Mouse (Mus musculus): ENCODE results near the gene Eif2s3x. TPM values are rescaled to one million over a fixed set of nuclear protein-coding genes. Genes with fewer than 3 reads are reported as not detected.

Eif2s3x gene
- 100 to 1,000 TPM; 116 to 181 TPM for total RNA-seq (2021)
- long read RNA-seq, experiment 1, transcript Eif2s3x-201 (12 exons, 3,647 nt), result major isoform, 18 of 48 reads
- long read RNA-seq, experiment 1, partial matches to known transcripts, result 27 of 48 reads
- long read RNA-seq, experiment 1, other reads (novel, unspliced or antisense), result 3 of 48 reads
- long read RNA-seq, experiment 2, transcript Eif2s3x-201 (12 exons, 3,647 nt), result major isoform, 27 of 39 reads
- long read RNA-seq, experiment 2, partial matches to known transcripts, result 3 of 39 reads
- long read RNA-seq, experiment 2, other reads (novel, unspliced or antisense), result 9 of 39 reads

DNA sequence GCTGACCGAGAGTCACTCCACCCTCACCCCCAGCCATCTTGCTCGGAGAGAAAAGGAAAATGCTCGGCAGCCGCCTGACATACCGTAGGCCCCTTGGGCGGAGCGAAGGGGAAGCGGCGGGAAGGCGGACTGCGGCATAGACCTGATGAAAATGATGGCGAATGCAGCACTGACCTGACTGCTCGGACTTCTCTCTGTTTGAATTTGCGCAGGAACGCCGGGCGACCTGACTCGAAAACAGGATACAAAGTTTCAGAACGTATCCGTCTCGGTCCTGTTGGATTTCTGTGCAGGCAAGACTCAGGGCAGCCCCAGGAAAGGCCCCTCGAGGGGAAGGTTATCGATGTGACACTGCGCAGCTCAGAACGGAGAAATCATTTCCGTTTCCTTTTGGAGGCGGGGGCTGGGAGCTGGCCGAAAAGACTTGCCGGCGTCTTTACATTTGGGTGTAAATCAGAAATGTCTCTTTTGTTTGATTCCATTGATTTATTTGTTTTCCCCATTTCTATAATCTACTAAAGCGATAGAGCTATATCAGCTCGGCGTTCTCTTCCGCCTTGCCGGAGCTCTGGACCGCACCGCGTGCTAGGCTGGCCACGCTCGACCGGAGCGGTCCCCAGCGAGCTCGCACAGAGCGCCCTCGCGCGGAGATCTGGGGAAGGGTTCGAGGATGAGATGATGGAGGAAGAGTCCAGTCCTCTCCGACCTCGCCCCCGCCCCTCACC lies at the start of gene Eif2s3x:
Gene Eif2s3x, minus strand, starts transcription at position 266 of the 725 bp plus-strand sequence.
- peak; percentile 85 for DNase-seq

GRCm38 (mm10) chrX:94235601-94236000 lies 22.9 kb upstream of the Eif2s3x start:
- no peak for DNase-seq

DNA sequence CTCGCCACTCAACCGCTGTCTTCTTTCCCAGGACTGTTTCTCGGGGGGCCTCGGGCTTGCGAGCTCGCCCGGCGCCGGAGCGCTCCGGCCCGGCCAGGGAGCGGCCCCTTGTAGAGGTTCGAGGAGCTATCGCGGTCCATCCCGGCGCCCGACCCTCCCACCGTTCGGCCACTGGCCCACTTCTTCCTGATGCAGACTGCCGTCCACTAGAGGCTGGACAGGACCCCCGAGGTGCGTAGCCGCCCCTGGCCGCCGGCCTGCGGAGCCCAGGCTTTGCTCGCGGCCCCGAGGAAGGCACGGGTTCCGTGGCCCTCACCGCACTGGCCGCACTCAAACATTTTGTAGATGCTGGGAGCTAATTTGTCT lies 22.5 kb upstream of the Eif2s3x start:
- peak; percentile 32 for DNase-seq

- peak; percentile 88 for DNase-seq
Observed at GRCm38 (mm10) chrX:94234532-94235189, 22.0 kb upstream of the Eif2s3x start, which contains the start of gene Klhl15. Gene Klhl15, plus strand, starts transcription at chrX:94234599.

GRCm38 (mm10) chrX:94233936-94234531 lies 21.4 kb upstream of the Eif2s3x start:
- no peak for DNase-seq

GRCm38 (mm10) chrX:94233432-94233831 lies 20.8 kb upstream of the Eif2s3x start:
- DNase-seq, result peak; percentile 4

- DNase-seq, result no peak
Observed at GRCm38 (mm10) chrX:94213384-94213783, 722 bp upstream of the Eif2s3x start.

- DNase-seq, result no peak
Observed at GRCm38 (mm10) chrX:94212264-94212596, 432 bp downstream of the Eif2s3x start.

- peak; percentile 5 for DNase-seq
Observed at GRCm38 (mm10) chrX:94197789-94198188, 14.9 kb downstream of the Eif2s3x start.

DNA sequence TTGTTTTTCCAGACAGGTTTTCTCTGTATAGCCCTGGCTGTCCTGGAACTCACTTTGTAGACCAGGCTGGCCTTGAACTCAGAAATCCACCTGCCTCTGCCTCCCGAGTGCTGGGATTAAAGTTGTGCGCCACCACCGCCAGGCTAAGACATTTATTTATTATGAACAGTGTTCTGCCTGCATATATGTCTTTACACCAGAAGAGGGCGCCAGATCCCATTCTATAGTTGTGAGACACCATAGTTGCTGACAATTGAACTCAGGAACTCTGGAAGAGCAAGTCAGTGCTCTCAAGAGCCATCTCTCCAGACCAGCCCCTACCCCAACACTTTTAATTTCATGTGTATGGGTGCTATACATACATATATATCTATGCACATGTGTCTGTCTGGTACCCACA lies 18.8 kb downstream of the Eif2s3x start:
- DNase-seq, result peak; percentile 9

GRCm38 (mm10) chrX:94185156-94185555 lies 27.5 kb downstream of the Eif2s3x start:
- no peak for DNase-seq

GRCm38 (mm10) chrX:94183814-94184213 lies 28.8 kb downstream of the Eif2s3x start:
- no peak for DNase-seq

DNA sequence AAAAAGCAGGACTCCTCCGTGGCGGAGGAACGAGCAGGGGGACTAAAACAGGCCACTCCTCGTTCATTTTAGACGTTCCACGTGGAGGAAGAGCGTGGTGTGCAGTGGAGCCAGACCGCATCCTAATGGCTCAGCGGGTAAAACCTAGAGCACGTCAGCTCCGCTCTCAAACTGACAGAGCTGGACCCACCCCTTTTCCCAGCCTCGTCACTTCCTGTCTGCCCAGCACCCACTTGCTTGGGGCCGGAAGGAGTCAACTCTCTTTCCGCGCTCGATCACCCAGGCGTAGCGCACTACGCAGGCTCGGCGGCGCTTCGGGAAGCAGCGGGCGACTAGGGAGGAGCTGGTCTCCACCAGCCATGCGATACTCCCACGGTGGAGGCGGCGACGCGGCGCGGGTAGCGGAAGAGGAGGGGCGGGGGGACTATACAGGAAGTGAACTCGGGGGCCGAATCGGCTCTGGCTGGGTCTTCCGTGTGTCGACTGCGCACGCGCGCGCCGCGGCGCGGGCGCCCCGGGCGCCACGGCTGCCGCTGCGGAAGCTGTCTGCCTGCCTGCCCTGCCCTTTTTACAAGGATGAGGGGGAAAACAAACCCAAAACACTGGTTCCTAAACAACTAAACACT lies 34.8 kb downstream of the Eif2s3x start:
- peak; percentile 88 for DNase-seq

DNA sequence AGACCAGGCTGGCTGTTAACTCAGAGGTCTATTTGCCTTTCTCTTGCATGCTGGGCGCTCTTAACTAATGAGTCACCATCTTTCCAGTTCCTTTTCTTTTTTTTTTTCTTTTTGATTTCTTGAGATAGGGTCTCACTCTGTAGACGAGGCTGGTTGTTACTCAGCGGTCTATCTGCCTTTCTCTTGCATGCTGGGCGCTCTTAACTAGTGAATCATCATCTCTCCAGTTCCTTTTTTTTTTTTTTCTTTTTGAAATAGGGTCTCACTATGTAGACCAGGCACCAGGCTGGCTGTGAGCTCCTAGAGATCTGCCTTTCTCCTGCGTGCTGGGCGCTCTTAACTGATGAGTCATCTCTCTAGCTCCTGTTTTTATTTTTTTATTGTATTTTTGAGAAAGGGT lies 43.3 kb downstream of the Eif2s3x start:
- DNase-seq, result no peak

DNA sequence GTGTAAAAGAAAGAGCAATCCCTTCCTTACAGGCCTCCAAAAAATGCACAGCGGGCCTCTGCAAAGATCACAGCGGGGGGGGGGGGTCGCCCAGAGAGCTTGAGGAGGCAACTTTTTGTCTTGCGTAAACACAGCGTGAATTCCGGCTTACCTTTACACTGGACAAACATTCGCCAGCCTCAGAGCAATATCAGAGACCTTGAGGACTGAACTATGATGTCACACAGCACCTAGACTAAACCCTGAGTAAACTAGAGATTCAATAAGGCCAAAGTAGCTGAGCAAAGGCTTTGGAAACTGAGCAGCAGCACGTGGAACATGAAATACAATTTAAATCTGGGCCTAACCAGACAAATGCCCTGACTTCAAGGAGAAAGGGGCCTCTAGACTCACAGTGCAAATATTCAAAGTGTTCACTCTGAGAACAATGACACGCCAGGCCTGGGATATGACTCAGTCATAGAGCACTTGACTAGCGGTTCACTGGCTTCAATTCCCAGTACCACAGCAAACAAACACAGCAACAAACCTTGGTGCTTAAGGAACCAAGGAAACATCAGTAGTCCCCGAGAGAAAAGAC lies 60.3 kb downstream of the Eif2s3x start:
- peak; percentile 4 for DNase-seq

- DNase-seq, result no peak
Observed at GRCm38 (mm10) chrX:94150471-94150870, 62.2 kb downstream of the Eif2s3x start.

DNA sequence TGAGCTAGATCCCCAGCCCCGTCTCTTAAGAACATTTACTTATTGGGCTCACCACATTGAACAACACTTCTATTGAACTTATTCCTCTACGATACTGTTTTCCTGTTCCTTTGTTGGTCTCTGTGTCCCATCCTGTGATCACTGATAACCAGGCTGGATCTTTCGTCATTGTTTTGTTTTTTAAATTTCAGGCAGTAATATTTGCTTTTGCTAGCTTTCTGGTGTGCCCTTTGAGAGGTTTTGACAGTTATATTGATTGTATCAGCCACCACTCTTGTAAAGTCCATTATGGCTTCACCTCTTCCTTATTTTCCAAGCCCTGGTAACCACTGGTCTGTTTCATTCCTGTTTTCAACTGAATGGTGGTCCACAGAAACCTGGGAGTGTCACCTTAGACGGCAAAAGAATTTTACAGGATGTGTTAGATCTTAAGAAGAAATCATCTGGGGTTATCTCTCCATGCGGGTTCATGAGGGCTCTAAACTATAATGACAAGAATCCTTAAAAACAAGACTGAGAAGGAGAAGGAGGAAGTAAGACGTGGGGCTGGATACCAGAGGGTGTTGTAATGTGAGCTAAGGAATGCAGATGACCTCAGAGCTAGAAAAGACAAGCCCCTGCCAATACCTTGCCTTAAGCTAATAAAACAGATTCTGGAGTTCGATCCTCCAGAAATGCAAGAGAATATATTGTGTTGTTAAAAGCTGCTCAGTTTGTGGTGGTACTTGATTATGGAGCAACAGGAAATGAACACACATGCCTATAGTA lies 70.5 kb downstream of the Eif2s3x start:
- no peak for DNase-seq

- no peak for DNase-seq
Observed at GRCm38 (mm10) chrX:94140080-94140479, 72.6 kb downstream of the Eif2s3x start.

Measured in adrenal gland, postnatal 10 days (tissue).